Mouse (Mus musculus) neutrophil, adult 5-6 weeks (primary cell): Measurements from ENCODE around the gene Plaur. TPM values are rescaled to one million over a fixed set of nuclear protein-coding genes. Genes with fewer than 3 reads are reported as not detected.
A peak's percentile ranks its signal among the peaks of the same experiment; 100 is the strongest.

Experiments used
- ATAC-seq: fragments of 151-379, 151-347 bp; 2 replicates; pipeline ENCODE4 v1.8.0; 2017; ENCODE audit warnings: mild to moderate bottlenecking, moderate TSS enrichment; ENCODE audit not compliant: insufficient number of reproducible peaks, poor library complexity, low FRiP score, severe bottlenecking; ENCODE audit errors: extremely low read depth
- total RNA-seq: library from RNA; stranded (forward); fragments of 200-1000 nt; gene quantifications from 2 replicates; pipeline ENCODE4 v1.2.3, GENCODE M21; 2017

Gene Plaur
- 209 and 221 TPM in 2 replicates for total RNA-seq

DNA sequence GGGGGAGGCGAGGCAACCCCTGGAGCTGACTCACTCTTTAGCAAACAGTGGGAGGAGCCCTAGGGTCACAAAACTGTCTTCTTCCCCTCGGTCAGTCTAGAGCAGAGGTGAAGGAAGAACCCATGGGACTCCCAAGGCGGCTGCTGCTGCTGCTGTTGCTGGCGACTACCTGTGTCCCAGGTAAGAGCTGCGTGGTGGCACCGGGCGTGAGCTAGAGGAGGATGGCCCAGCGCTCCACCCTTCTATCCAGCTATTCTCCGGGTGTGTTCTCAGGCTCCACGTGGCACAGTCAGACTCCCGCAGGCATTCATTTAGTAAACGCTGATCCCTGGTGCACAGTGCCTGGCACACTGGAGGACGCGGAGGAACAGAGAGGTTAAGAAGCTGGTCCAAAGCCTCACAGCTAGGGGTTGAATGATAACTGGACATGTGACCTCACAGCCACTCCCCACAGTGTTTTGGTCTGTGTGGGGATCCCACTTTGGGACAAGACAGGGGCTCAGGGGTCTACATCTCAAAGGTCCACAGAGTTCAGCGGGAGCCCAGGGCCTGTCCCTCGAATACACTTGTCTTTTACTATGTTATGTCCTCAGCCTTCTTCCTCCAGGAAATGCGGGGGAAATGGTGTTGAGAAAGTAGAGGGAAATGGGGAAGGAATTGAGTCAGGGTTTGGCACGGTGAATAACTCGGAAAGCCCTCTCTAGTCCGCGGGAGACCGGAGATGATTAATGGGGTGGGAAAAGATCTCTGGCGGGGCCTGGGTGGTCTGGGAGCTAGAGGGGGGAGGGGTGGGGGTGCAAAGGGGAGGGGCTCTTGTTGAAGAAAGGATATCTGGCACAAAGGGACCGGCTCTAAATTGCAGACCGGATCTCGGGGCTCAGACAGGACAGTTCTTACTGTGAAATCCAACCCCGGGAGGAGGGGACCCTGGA, at the start of gene Plaur:
Gene Plaur (plus strand): TSS at position 97 of the 932 bp plus-strand sequence.
- peak; percentile 61 for ATAC-seq

GRCm38 (mm10) chr7:24413630-24414029, 48.7 kb upstream of the Plaur start:
- ATAC-seq: peak; percentile 87

DNA sequence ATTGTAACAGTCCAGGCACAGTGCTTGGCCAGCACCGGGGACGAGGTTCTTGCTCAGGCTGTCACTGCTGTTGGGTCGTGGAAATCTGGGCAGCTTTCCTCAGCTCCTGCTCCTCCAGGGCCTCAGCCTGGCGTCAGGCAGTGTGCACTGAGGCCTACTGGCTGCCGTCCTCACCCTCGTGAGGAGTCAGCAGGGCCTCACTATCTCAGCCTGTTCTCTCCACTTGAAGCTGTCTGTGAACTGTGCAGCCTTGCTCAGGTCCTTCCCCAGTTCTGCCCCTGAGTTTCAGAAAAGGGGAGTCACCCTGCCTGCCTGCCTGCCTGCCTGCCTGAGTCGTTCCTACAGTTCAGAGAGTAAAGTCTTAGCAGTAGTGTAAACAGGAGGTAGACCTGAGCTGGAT, 47.0 kb upstream of the Plaur start:
- no peak for ATAC-seq

- no peak for ATAC-seq
Observed at GRCm38 (mm10) chr7:24419579-24419978, 42.7 kb upstream of the Plaur start.

GRCm38 (mm10) chr7:24421648-24422047, 40.6 kb upstream of the Plaur start:
- ATAC-seq: no peak

GRCm38 (mm10) chr7:24422251-24422650, 40.0 kb upstream of the Plaur start:
- no peak for ATAC-seq

DNA sequence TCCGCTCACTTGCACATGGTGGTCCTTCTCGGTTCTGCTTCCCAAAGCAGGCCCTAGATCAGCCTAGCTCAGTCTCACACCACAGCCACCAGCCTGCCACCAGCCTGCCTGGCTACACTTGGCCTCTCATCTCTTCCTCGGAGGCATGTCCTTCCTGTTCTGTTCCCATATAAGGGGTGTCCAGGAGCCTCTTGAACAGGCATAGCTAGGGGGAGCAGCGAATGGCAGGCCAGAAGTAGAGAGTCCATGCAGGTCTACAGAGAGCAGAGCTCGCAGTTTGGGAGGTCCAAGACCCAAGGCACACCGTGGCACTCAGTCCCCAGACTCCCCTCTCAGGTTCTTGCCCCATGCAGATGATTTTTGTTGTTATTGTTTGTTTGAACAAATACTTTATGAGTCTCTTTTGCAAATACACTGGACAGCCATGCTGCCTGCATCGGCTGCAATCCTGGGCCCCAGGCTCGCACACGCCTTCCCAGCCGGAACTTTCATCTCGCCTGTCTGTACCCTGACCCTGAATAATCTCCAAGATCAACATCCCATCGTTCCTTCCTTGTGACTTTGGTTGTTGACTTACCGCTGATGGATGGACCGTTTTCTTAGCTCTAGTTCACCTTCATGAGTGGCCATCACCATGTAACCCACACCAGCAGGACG, 39.0 kb upstream of the Plaur start:
- ATAC-seq: no peak

DNA sequence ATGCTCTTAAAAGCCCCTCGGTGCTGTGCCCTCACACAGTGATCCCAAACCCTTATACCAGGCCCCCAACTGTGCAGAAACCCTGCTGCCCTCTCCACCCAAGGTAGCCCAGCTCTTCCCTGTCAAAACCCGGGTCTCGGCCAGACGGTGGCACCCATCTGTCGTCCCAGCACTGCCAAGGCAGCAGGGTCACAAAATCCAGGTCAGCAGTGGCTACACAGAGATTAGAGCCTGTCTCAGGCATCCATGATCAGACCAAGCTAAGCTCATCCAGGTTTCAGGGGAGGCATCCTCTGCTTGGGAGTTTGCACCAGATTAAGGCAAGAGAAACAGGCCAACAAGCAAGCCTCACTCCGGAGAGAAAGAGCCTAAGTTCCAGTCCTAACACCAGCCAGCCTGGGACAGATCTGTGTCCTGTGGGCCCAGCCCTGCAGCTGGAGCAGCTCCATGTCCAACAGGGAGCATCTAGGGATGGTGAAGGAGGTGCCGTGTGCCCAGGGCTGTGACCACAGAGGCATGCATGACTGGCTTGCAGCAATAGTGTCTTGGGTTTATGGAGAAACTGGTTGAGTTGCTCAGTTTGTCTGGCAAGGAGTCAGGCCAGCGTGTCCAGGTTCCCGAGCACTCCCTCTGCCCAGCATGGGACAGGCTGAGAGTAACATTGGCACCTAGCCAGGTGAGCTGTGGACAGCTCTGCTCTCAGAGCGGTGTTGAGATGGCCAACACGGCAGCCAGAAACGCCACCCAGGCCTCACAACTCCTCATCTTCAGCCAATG, 38.1 kb upstream of the Plaur start:
- no peak for ATAC-seq

DNA sequence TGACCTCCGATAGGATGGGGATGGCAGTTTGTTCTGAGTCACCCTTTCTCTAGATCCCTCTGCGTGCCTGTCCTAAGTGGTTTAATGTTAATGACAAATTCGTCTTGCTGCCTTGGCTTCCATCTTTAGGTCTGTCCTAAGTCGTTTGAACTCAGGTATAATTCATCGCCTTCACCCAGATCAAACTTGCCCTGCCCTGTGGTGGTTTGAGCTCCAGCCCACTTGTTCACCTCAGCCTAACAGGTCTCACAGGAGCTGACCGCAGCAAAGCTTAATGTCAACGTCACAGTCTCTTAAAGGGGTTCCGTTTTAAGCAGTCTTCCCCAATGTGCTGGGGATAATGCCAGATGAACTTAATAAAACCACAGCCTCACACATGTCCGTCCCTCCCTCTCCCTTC, 36.4 kb upstream of the Plaur start:
- ATAC-seq: no peak

DNA sequence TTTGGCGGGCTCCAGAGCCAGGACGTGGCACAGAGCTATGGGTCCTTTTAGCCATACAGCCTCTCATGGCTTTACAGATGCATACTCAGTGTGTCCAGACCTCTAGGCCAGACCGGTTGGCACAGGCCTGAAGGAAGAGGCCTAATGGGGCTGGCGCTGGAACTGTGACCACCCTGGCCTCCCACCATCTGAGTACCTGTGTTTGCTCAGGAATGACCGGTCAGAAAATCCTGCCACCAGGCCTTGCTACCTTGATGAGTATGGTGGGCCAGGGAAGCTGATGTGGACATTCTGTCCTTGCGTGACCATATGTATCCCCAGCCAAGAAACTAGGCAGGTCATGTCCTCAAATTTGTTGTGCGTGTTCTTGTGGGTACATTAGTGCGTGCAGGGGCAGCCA, 35.1 kb upstream of the Plaur start:
- no peak for ATAC-seq

DNA sequence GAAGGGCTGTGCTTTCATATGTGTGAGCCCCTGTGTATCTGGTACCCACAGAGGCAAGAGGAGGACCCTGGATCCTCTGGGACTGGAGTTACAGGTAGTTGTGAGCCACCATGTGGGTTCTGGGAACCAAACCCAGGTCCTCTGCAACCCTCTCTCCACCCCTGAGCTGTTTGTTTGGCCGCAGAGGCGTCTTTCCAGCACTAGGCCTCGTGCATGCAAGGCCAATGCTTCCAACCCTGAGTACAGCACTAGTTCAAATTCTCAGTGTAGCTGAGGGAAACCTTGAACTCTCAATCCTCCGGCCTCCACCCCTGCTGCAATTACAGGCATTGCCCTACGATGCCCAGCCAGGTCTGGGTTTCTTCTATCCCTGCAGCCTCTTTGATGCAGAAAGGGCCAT, 33.6 kb upstream of the Plaur start:
- no peak for ATAC-seq

- ATAC-seq: no peak
Observed at GRCm38 (mm10) chr7:24429413-24430112, 32.7 kb upstream of the Plaur start.

GRCm38 (mm10) chr7:24430551-24431345, 31.5 kb upstream of the Plaur start:
- 0 out of 2 replicates have a peak, but pooled peaks have one; percentile 30 for ATAC-seq

DNA sequence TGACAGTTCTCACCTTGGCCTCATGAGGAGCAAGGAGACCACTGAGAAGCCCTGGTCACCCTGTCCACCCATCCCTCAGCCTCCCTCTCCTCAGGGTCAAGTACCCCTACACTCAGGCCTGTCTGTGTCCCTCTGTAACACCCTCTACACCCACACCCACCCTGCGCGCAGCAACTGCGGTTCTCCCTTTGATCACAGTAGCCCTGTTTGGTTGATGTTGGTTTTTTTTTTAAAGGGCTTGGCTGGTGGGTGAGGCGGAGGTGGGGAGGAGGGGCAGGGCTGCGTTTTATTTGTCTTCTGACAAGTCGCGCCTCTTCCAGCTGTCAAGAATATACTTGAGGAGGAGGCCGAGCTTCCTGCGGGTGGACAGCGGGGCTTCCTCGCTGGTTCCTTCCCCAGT, 30.6 kb upstream of the Plaur start:
- ATAC-seq: no peak

DNA sequence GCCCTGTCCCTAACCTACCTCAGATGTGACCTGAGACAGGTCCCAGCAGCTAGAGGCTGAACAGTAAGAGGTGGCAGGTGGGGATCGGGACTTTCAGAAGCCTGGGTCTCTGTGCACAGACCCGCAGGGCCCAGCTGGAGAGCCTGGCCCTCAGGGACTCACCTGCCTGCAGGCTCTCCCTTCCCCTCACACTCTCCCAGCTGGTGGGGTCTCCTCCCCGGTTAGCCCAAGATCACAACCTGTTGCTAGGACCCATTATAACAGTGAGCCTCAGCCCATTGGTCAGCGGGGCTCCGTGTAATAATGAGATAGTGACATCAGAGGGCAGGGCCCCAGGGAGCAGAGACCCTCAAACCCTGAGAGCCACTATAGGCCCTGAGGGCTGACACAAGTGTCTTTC, 27.0 kb upstream of the Plaur start:
- ATAC-seq: no peak

DNA sequence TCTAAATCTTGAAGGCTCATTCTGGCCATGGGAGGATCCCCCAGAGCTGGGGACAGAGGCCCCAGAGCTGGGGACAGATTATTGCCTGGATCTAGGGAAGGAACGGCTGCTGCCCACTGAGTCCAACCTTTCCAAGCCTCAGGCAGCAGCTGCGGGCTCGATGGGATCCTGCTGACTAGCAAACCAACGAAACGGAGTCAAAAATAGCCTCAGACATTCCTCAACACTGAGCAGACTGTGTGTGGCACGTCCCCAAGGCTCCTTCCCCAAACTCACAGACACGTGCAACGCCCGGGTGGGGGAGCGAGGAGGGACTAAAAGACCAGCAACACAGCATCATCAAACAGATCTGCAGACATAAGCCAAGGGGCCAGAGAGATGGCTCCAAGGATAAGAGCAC, 24.3 kb upstream of the Plaur start:
- ATAC-seq: no peak

GRCm38 (mm10) chr7:24439191-24439590, 23.1 kb upstream of the Plaur start:
- ATAC-seq: no peak

DNA sequence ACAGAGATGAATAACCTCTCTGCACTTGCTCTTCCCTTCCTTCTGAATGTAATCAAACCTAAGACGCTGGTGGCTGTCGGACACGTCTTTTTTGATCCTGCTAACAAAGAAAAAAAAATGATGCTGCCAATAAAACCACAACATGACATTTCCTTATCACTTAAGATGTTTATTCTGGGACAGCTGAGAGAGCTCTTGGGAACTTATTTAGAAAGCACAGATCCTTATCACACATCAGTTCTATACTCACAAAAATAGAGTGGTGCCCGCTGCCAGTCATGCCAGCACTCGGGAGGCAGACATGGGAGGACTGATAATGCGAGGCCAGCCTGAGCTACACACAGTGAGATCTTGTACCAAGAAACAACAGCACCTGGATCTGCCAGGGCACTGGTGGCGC, 22.4 kb upstream of the Plaur start:
- no peak for ATAC-seq
